Comparison of ENCODE assay signal across 8 mouse cellular contexts in genomic region chr6:114915915-114916714, GRCm38 (mm10). TPM values are rescaled to one million over a fixed set of nuclear protein-coding genes. Genes with fewer than 3 reads are reported as not detected.
DNase-seq lines count a peak whose midpoint lies in the region; ATAC-seq and TF ChIP-seq lines count a peak whose summit lies in the region.

No protein-coding gene starts in this region.

- H3K9me3 ChIP-seq in forebrain, embryonic 11.5 days (ENCODE audit: control insufficient read depth, low read length): no peaks in the 10 kb centered on the region
- H3K9me3 ChIP-seq in limb, embryonic 12.5 days: no peaks in the 10 kb centered on the region
- H3K9me3 ChIP-seq in neural tube, embryonic 15.5 days (replicated peaks): no peaks in the 10 kb centered on the region

- peaks cover 51% of the 10 kb centered on the region for H3K4me1 ChIP-seq in forebrain, embryonic 11.5 days (replicated peaks; ENCODE audit: control insufficient read depth, insufficient read depth, low read length)
- H3K4me1 ChIP-seq in limb, embryonic 12.5 days (replicated peaks): peaks cover 87% of the 10 kb centered on the region
- H3K4me1 ChIP-seq in neural tube, embryonic 15.5 days: peaks cover 87% of the 10 kb centered on the region

- peak overlapping the region; percentile 61; the same call in 1 of the 2 replicates for H3K27ac ChIP-seq in layer of hippocampus, adult 2 months
- peak overlapping the region; percentile 37; the same call in 1 of the 2 replicates for H3K27ac ChIP-seq in forebrain, embryonic 11.5 days (ENCODE audit: low read depth, low read length)
- peak overlapping the region; percentile 81 for H3K27ac ChIP-seq in limb, embryonic 12.5 days
- 0 out of 2 replicates have a peak overlapping the region, but pooled peaks have one; percentile 49 for H3K27ac ChIP-seq in neural tube, embryonic 15.5 days (replicated peaks)

- peak overlapping the region; percentile 13; the same call in 1 of the 2 replicates for H3K4me2 ChIP-seq in forebrain, embryonic 11.5 days (ENCODE audit: low read depth, low read length, severe bottlenecking)
- H3K4me2 ChIP-seq in limb, embryonic 12.5 days: peak overlapping the region; percentile 70
- H3K4me2 ChIP-seq in neural tube, embryonic 15.5 days: peak overlapping the region; percentile 60

- peak overlapping the region; percentile 13; the same call in 1 of the 2 replicates for H3K4me3 ChIP-seq in layer of hippocampus, adult 2 months
- H3K4me3 ChIP-seq in forebrain, embryonic 11.5 days (ENCODE audit: low read depth, low read length): no peak overlapping the region
- peak overlapping the region; percentile 73 for H3K4me3 ChIP-seq in limb, embryonic 12.5 days (replicated peaks)
- peak overlapping the region; percentile 6; the same call in 1 of the 2 replicates for H3K4me3 ChIP-seq in neural tube, embryonic 15.5 days (replicated peaks)

- no peak overlapping the region for H3K9ac ChIP-seq in forebrain, embryonic 11.5 days (ENCODE audit: low read length)
- H3K9ac ChIP-seq in limb, embryonic 12.5 days (replicated peaks): peak overlapping the region; percentile 31
- no peak overlapping the region for H3K9ac ChIP-seq in neural tube, embryonic 15.5 days (replicated peaks)

- no peak for DNase-seq in layer of hippocampus, adult 2 months (ENCODE audit: low spot score in 2 of 2)
- DNase-seq in layer of hippocampus, adult 8-10 months (ENCODE audit: low spot score in 2 of 2): no peak
- DNase-seq in forebrain, embryonic 11.5 days (ENCODE audit: low spot score): no peak
- DNase-seq in thymus, postnatal 4 days: no peak
- no peak for DNase-seq in layer of hippocampus, adult 18-20 months (ENCODE audit: low spot score in 2 of 2)
- no peak for DNase-seq in yolk sac, embryonic 10.5 days (ENCODE audit: low spot score)

- ATAC-seq in forebrain, embryonic 11.5 days (replicated peaks; ENCODE audit: low FRiP score): no peak
- ATAC-seq in limb, embryonic 12.5 days (ENCODE audit: insufficient number of reproducible peaks, insufficient read depth, low FRiP score, low TSS enrichment, low read depth): no peak
- ATAC-seq in neural tube, embryonic 15.5 days (ENCODE audit: low FRiP score): peak; percentile 25; the same call in 1 of the 2 replicates

- no peaks in the 10 kb centered on the region for H3K27me3 ChIP-seq in forebrain, embryonic 11.5 days (ENCODE audit: control insufficient read depth, insufficient read depth, low read length)
- H3K27me3 ChIP-seq in limb, embryonic 12.5 days: no peaks in the 10 kb centered on the region
- no peaks in the 10 kb centered on the region for H3K27me3 ChIP-seq in neural tube, embryonic 15.5 days (replicated peaks)

- H3K36me3 ChIP-seq in forebrain, embryonic 11.5 days (ENCODE audit: control insufficient read depth, insufficient read depth, low read length): no peaks in the 10 kb centered on the region
- H3K36me3 ChIP-seq in limb, embryonic 12.5 days: peaks cover 4% of the 10 kb centered on the region; the same call in 1 of the 2 replicates
- no peaks in the 10 kb centered on the region for H3K36me3 ChIP-seq in neural tube, embryonic 15.5 days

- WGBS in forebrain, embryonic 11.5 days: 29% methylated on average over 19 of the region's 19 CpGs
- WGBS in limb, embryonic 12.5 days: 30% methylated on average over 19 of the region's 19 CpGs
- 34% methylated on average over 19 of the region's 19 CpGs for WGBS in neural tube, embryonic 15.5 days

- no peak for TF ChIP-seq CTCF in layer of hippocampus, adult 2 months (conservative IDR thresholded peaks at IDR 0.05)

RNA-seq across cellular contexts. Expression of gene Vgll4, which starts 53.7 kb away (rescaled TPM):
- total RNA-seq in layer of hippocampus, adult 2 months (2021): 10 to 100 TPM; 44.2 to 44.8 TPM
- 10 to 100 TPM; 48.9 to 53.4 (median 49.5) TPM for total RNA-seq in layer of hippocampus, adult 8-10 months (2022)
- polyA plus RNA-seq in forebrain, embryonic 11.5 days (2014; fragmentation: Nextera tagmentation; extraction: Ambion mirVana): 72.0 and 73.1 TPM in 2 replicates
- 146 and 156 TPM in 2 replicates for polyA plus RNA-seq in limb, embryonic 12.5 days (2016; fragmentation: Nextera tagmentation; extraction: Ambion mirVana)
- polyA plus RNA-seq in neural tube, embryonic 15.5 days (2015; fragmentation: Nextera tagmentation; extraction: Ambion mirVana): 51.4 and 64.5 TPM in 2 replicates
- total RNA-seq in layer of hippocampus, adult 18-20 months (2021): 10 to 100 TPM; 46.9 to 49.2 TPM

Comparison
In these comparisons a context has a peak if more than half of its experiments do, and no peak if none do; other contexts are left out.
1. H3K4me2 ChIP-seq: peak in every context shown above with its lines; median percentile 70 in limb, embryonic 12.5 days; 60 in neural tube, embryonic 15.5 days; 13 in forebrain, embryonic 11.5 days.